Mouse (Mus musculus) brain, embryonic 14.5 days (tissue): ENCODE results near the gene Dab1. TPM values are rescaled to one million over a fixed set of nuclear protein-coding genes. Genes with fewer than 3 reads are reported as not detected.
A peak's percentile ranks its signal among the peaks of the same experiment; 100 is the strongest.

Source experiments
- DNase-seq: peaks from one replicate; pipeline ENCODE4 v3.0.0-alpha.2; 2011; ENCODE audit warnings: low read depth
- CTCF ChIP-seq: fragments of 200-500 bp; IDR thresholded peaks from 2 replicates; pipeline ENCODE4 v1.5.1; 2012; ENCODE audit warnings: inconsistent platforms, mild to moderate bottlenecking, moderate library complexity, borderline replicate concordance; ENCODE audit not compliant: insufficient read depth, insufficient read length; ENCODE audit errors: extremely low read depth
- POLR2A ChIP-seq: fragments of 200-500 bp; IDR thresholded peaks from 2 replicates; pipeline ENCODE4 v1.6.1; 2012; ENCODE audit warnings: mild to moderate bottlenecking, inconsistent platforms, borderline replicate concordance; ENCODE audit not compliant: poor library complexity, insufficient read depth, insufficient read length, severe bottlenecking; ENCODE audit errors: extremely low read depth
- polyA plus RNA-seq: library from polyadenylated mRNA; depleted of rRNA; stranded (reverse); fragments of >200 nt; gene quantifications from 2 replicates; pipeline ENCODE4 v1.2.3, GENCODE M21; 2012

Dab1 gene
- polyA plus RNA-seq, 1 experiment, result 54.9 TPM

DNA sequence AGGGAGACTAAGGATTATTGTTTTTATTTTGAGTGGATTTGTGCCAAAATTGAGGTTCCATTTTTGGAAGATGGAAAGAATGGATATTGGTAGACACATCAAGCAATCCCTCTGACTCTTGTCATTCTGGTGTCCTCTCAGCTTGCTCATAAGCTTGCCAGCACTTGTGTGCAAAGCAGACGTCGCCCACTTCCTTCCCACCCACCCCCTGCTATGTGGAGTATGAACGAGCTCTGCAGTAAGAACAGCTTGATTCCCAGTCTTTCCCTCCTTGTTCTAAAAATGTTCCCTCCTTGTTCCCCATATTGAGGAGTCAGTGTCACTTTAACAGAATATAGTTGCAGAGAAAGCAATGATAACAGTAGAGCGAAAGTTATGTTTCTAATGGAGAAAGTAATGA lies 11.0 kb downstream of the Dab1 start:
- no peak for TF ChIP-seq CTCF
- no peak for TF ChIP-seq POLR2A
- DNase-seq, result no peak

DNA sequence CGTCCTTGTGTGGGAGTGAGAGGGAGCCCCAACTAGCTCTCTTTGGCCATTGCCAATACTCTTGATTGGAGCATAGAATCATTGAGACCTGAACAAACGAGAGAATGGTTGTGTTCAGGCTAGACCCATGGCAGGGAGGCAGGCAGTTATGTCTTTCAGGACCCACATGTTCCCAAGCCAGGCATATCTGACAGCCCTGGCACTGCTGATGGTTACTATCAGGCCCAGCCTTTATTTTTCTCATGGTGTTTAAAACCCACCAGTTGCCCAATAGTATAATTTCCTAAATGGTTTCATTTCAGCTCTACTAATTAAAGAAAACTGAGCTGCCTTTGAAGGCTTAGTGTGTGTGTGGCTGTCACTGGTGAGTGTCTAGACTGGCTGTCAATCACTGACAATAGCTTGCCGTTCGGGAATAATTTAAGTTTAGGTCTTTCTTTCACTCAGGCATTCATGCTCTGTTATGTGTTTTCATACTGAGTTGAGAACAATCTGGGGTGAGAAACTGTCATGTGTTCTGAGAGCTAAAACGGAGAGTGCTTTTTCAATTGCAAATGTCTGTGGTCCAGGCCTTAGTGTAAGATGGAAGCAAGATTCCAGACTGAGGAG lies 17.1 kb downstream of the Dab1 start:
- DNase-seq, result peak; percentile 90
- no peak for TF ChIP-seq CTCF
- no peak for TF ChIP-seq POLR2A

DNA sequence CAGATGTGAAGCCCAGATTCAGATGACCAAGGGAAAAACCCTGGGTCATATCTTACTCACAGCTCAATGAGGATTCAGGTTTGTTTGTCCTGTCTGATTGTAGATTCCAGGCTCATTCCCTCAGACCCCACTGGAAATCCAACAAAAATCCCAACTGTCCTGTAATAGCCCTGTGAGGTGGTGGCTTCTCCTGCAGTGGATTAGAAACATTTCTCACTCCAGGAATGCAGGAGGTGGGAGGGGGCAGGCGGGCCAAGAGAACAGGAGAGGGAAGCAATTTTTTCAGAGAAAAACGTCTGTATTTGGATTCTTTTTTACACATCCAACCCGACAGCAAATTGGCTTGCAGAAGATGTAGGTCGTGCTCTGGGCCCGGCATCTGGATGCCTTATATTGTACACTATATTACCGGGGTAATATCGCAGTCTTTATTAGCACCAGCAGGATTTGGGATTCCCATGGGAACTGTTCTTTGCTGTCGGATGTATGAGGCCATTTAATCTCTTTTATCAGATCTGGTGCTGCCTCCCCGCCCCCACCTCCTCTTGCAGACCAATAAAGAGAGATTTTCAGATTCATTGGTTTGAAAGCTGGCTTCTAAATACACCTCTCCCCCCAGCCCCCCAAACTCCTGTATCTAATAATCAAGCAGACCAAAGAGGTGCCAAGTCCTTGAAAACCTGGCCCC lies 29.2 kb downstream of the Dab1 start:
- TF ChIP-seq POLR2A, result no peak
- no peak for TF ChIP-seq CTCF
- peak; percentile 74 for DNase-seq

DNA sequence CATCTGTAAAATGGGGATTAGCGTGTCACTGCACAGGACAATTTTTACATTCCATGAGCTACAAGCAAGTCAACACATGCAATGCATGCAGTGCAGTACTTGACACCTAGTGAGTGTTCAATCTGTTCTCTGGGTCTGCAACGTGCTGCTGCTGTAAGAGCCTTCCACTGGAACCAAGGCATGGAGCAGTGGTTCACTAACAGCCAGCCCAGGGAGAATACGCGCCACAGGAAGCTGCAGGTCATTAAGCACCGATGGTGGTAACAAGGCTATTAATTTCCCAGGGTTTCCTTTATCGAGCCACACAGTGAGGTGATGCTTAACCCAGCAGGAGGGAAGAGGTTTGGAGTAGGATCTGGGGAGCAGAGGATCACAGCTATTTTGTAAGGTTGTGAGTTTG lies 36.6 kb downstream of the Dab1 start:
- TF ChIP-seq CTCF (no peak), POLR2A (no peak)
- DNase-seq, result no peak

DNA sequence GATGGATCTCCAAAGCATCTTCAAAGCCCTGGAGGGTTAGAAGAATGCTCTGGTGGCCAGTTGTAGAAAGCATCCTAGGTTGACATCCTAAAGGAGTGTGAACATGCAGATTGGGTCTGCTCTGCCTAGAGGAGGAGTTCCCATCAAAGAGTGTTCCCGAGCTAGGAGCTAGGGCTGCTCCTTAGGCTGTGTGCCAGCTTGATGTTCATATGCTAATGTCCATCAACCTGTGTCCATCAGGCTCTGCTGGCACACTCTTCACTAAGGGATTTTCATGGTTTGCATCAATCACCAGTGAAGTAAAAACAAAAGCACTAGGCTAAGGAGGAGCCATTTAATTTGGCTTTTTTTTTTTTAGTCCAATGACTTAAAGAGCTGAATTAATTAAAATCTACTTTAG lies 42.2 kb downstream of the Dab1 start:
- DNase-seq, result peak; percentile 49
- TF ChIP-seq POLR2A (no peak), CTCF (no peak)

DNA sequence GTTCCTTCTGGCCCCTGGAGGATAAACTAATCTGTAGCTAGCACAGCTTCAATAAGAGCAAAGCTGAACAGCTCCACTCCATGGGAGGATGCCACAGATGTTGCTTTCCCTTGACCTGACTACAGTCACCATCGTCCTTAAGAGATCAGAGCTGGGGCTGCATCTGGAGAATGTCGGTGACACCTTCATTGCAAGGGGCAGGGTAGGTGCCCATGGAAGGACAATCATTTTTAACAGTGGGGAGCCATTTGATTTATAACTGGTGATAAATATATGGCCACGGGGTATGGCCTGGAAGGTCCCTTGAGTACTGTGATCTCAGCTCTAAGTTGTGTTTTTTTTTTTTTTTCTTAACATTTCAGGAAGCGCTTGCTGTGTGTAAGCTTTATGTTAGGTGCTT lies 48.3 kb downstream of the Dab1 start:
- DNase-seq, result no peak
- TF ChIP-seq POLR2A, result no peak
- TF ChIP-seq CTCF, result no peak

DNA sequence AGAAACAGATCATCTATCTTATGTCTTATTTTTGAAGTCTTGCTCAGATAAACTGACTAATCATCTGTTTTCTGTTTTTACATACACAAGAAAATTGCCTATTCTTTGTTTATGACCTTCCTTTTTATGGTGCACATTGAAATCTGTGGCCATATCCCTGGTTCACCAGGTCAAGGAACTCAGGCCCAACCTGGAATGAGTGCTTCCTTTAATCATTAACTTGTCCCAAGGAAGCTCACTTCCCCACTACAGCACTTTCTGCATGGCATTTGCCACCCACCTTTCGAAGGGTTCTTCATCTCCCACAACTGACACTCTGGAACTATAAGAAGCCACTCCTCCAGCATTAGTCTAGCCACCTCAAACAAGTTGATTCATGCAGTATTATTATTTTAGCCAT lies 58.0 kb downstream of the Dab1 start:
- TF ChIP-seq CTCF (no peak), POLR2A (no peak)
- no peak for DNase-seq

DNA sequence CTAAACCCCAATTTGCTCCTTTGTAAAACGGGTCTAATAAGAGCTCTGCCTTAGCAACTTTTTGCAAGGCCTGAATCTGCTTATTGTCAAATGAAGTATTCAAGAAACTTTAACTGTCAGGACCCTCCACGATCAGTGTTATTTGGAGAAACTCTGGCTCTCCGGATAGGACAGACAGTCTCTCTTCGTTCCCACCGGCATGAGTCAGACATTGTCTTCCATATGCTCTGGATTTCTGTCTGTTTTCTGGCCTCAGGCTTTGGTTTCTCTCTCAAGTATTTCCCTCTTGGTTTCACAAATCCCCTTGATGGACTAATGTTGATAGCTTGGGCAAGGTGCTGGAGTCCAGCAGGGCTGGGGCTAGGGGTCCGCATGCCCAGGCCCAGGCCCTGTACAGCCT lies 59.3 kb downstream of the Dab1 start:
- DNase-seq, result no peak
- TF ChIP-seq POLR2A (no peak), CTCF (no peak)

DNA sequence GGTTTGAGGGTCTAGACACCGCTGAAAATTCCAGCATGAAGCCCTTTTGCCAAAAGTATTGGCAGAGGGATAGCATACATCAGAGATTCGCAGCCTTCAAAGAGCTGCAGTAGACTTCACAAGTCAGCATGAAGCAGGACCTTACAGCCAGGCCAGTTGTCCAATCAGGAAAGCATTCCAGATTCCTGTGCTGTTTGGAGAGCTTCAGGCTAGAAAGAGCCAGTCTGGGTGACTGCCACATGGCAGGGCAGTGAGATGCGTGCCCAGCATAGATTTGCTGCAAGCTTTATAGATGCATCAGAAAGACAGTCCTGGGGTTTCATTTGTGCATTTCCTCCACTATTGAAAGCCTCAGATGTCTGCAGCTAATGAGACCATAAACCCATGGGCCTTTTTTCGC lies 66.0 kb downstream of the Dab1 start:
- no peak for DNase-seq

DNA sequence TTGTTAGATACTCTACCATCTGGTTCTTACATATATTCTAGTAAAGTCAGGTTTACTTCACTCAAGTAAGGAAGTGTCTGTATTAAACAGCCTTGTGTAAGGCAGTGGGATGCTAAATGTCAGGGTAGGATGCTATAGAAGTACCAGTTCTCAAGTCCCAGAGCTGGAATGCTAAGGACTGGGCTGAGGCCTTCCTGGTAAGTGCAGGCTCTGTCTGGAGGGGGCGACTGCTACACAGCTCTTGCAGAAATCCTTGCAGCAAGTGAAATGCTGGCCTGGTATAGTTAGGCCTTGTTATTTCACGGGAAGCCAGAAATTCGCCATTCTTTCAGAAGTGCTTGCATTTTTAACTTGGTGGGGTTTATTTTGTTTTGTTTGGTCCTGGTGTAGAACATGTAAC lies 72.6 kb downstream of the Dab1 start:
- TF ChIP-seq CTCF (peak; percentile 53; the same call in 1 of the 2 replicates), POLR2A (no peak)
- DNase-seq, result peak; percentile 81

More for the DNA sequence above, 66.0 kb downstream of the Dab1 start:
- no peak for TF ChIP-seq CTCF
- TF ChIP-seq POLR2A, result no peak

DNA sequence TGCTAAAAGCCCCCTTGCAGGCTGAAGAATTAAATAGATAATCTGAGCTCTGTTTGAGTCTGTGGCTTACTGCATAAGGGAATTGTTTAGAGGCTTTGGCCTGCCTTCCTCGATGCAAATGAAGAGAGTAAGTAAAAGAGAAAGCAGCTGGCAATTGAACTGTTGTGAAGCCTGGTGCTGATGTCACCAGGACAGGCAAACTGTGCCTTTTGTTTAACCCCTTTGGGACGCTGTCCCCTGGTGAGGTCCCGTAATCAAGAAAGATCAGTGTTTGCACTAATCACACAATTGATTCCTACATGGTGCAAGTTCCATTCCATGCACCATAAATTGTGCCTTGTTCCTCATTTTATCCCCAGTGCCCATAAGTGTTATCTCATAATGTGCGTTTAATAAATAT lies 80.6 kb downstream of the Dab1 start:
- TF ChIP-seq POLR2A (no peak), CTCF (no peak)
- peak; percentile 69 for DNase-seq

DNA sequence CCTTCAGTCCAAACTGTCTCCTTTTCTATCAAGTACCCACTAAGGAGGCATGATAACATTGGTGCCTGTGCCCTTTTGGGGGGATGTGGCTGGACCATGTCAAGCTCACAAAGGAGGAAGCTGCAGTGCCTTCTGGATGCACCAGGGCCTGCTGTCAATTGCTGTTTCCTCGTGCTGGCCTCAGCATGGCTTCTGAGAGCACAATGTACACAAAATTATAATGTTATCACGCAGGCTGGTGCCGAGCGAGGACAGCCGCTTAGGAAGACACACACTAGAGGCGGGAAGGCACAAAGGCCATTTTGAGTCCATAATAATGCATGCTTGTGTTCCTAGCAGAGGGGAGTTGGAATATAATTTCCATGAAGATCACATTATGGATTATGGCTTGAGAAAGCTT lies 81.2 kb downstream of the Dab1 start:
- peak; percentile 51 for DNase-seq
- no peak for TF ChIP-seq CTCF
- no peak for TF ChIP-seq POLR2A

DNA sequence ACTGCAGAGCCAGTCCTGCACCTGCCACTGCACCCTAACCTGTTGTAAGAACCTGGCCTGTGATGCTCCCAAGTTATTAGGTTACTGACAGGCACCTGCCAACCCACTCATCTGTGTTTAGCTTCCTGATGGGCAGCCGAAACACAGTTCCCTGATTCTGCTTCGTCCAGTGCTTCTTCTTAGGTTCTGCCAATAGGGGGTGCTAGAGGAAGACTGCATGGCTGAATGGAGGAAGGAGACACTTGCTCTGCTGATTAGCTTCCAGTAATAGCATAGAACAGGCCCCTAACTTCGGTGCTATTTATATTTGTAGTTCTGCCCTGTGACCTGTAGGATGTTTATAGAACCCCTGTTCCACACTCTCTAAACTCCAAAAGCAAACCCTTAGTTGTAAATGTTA lies 83.0 kb downstream of the Dab1 start:
- TF ChIP-seq CTCF (peak; percentile 53; the same call in 1 of the 2 replicates), POLR2A (no peak)
- DNase-seq, result peak; percentile 55

DNA sequence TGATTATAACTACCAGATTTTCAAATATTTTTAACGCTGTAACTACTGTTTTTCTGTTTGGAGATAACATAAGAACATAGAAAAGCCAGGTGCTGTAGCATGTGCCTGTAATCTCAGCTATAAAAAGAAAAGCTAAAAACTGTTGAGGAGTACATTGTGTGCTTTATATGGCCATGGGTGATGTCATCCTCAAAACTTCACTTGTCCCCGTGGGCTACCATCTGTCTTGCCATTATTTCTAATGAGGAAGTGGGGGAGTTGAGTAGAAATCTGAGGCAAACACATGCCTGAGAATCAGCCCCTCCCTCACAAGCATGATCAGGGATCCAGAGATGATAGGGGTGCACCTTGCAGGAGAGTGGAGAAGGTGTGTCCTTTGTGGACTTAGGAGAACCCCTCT lies 85.3 kb downstream of the Dab1 start:
- TF ChIP-seq POLR2A, result no peak
- TF ChIP-seq CTCF, result no peak
- no peak for DNase-seq
